Mouse (Mus musculus) brain, embryonic 14.5 days (tissue): Measurements from ENCODE around the gene Ebpl.

Experiments used
- CTCF ChIP-seq: fragments of 200-500 bp; IDR thresholded peaks from 2 replicates; pipeline ENCODE4 v1.5.1; 2012; ENCODE audit warnings: inconsistent platforms, mild to moderate bottlenecking, moderate library complexity, borderline replicate concordance; ENCODE audit not compliant: insufficient read depth, insufficient read length; ENCODE audit errors: extremely low read depth
- POLR2A ChIP-seq: fragments of 200-500 bp; IDR thresholded peaks from 2 replicates; pipeline ENCODE4 v1.6.1; 2012; ENCODE audit warnings: mild to moderate bottlenecking, inconsistent platforms, borderline replicate concordance; ENCODE audit not compliant: poor library complexity, insufficient read depth, insufficient read length, severe bottlenecking; ENCODE audit errors: extremely low read depth

DNA sequence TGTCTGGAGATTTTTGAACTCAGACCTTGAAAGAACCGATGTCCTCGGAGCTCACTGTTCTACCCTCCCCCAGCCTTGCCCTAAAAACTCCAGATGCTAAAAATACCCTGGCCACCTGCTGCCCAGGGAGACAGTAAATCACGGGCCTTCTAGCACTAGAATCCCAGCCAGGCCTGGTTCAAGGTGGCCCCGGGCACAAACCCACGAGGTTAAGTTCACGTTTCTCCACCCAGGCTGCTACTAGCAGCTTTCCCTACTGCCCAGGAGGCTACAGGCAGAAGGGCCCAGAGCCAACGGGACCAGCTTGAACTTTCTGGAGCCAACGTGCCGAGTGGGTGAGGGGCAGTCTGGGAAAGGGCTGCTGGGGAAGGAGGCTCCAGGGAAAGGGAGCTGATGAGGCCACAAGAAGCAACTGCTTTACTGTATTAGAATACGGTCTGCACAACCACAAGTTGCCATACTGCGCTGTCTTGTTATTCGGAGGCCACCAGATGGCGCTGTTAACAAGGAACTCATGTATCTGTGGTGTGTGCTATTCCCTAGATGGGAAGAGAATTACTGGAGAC is 29.2 kb downstream of the Ebpl start:
- peak; percentile 88 for TF ChIP-seq CTCF
- TF ChIP-seq POLR2A, result no peak
